Mouse (Mus musculus): ENCODE measurements at regions not wholly inside any gene's neighbourhood (a gene's known extent, or its start where the extent isn't known, plus 50 kb on each side); places are given as distances from the start of the nearest gene placed in this dataset.

DNA sequence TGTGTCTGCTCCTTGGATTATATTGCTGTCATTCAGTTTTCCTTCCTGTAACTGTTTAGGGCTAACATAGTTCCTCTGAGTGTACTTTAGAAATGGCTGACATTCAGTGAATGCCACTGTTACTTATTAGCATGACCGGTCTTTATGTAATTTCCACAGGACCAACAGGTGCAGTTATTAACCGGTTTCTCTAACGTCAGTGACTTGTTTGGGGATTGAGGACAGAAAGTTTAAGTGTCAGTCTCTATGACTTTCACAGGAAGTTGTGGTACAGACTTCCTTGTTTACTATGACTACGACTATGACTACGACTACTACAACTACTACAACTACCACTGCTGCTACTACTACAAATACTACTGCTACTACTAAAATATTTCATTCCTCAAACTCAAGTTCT is 170.4 kb upstream of the Ptger4 start:
- TF ChIP-seq TAL1 (IDR thresholded peaks at IDR 0.05; ENCODE audit: low read length) (no peak), GATA1 (IDR thresholded peaks at IDR 0.05; ENCODE audit: low read length) (no peak)

DNA sequence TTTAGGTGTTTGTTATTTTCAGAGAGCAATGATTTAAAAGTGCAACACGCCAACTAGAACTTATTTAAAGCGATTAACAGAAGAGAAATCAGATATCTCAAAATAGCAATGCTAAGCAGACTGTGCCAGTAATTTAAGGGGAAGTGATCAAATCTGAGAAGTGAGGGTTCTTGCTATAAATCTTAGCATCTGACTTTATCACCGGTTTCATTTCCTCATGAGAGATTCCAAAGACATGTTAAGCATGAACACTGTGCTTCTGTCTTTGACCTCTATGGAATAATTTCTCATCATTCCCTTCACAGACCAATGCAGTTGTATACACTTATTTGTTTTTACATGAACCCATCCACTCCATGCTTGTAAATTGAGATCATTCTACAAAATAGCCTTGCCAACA is 172.0 kb upstream of the Ptger4 start:
- no peak overlapping the region for H3K4me3 ChIP-seq (replicated peaks)
- TF ChIP-seq GATA1 (IDR thresholded peaks at IDR 0.05; ENCODE audit: low read length) = no peak
- TF ChIP-seq TAL1 (IDR thresholded peaks at IDR 0.05; ENCODE audit: low read length) = no peak
- H3K27me3 ChIP-seq (ENCODE audit: control insufficient read depth) = no peaks in the 10 kb centered on the region
- H3K9me3 ChIP-seq (ENCODE audit: control insufficient read depth, low read length) = no peaks in the 10 kb centered on the region
- no peaks in the 10 kb centered on the region for H3K36me3 ChIP-seq (ENCODE audit: control insufficient read depth)
- H3K4me1 ChIP-seq (ENCODE audit: control insufficient read depth) = no peaks in the 10 kb centered on the region

More for the DNA sequence above, 170.4 kb upstream of the Ptger4 start:
- H3K27me3 ChIP-seq (ENCODE audit: control insufficient read depth) = no peaks in the 10 kb centered on the region
- no peaks in the 10 kb centered on the region for H3K9me3 ChIP-seq (ENCODE audit: control insufficient read depth, low read length)
- no peak overlapping the region for H3K4me3 ChIP-seq (replicated peaks)
- no peaks in the 10 kb centered on the region for H3K36me3 ChIP-seq (ENCODE audit: control insufficient read depth)
- no peaks in the 10 kb centered on the region for H3K4me1 ChIP-seq (ENCODE audit: control insufficient read depth)

DNA sequence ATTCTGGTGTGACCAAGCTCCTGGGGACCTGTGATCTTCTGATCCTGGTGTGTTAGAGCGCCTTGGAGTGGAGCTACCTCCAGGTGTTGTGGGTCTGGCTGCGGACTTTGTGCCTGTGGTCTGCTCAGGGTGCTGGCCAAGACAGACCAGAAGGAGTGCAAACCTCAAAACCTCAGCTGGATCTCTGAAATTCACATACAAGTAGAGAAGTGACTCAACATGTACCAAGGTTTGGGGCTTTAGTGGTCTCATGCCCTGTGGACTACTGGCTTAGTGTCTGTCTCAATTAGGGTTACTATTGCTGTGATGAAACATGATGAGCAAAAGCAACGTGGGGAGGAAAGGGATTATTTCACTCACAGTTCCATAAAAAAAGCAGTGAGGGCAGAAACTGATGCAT is 182.7 kb upstream of the Ptger4 start:
- Histone ChIP-seq H3K9me3 (ENCODE audit: control insufficient read depth, low read length) (no peaks in the 10 kb centered on the region), H3K4me3 (replicated peaks) (no peak overlapping the region), H3K4me1 (ENCODE audit: control insufficient read depth) (no peaks in the 10 kb centered on the region), H3K36me3 (ENCODE audit: control insufficient read depth) (no peaks in the 10 kb centered on the region), H3K27me3 (ENCODE audit: control insufficient read depth) (no peaks in the 10 kb centered on the region)
- TF ChIP-seq GATA1 (IDR thresholded peaks at IDR 0.05; ENCODE audit: low read length) = no peak
- TF ChIP-seq TAL1 (IDR thresholded peaks at IDR 0.05; ENCODE audit: low read length) = no peak

DNA sequence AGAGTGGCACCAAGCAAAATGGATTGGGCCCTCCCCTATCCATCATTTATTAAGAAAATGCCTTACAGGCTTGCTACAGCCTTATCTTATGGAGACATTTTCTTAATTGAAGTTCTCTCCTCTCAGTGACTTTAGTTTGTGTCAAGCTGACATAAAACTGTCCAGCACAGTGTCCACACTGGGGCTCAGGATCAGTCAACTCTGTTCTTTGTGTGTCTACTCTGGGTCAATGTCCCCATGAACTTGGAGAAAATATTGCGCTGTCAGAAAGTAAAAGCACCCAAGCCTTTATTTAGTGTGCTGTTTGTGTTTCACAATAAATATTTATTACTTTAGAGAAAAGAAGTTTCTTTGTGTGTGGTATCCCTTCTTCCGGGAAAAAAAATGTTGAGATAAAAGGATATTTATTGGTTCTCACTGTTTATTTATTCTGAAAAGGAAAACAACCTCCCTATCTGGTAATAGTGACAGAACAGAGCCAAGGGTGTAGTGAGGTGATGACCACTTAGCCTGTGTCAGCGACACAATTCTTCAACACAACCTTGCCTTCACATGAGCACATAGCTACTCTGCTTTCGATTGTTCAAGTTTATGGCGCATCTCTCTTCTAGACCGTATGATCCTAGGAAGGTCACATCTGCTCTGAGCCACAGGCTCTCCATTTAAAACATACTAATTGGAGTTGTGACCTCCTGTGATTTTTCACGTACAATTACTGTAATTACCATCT is 183.5 kb upstream of the Ptger4 start:
- Histone ChIP-seq H3K4me1 (ENCODE audit: control insufficient read depth) (no peaks in the 10 kb centered on the region), H3K4me3 (replicated peaks) (no peak overlapping the region), H3K27me3 (ENCODE audit: control insufficient read depth) (no peaks in the 10 kb centered on the region), H3K36me3 (ENCODE audit: control insufficient read depth) (no peaks in the 10 kb centered on the region), H3K9me3 (ENCODE audit: control insufficient read depth, low read length) (no peaks in the 10 kb centered on the region)
- no peak for TF ChIP-seq TAL1 (IDR thresholded peaks at IDR 0.05; ENCODE audit: low read length)
- TF ChIP-seq GATA1 (IDR thresholded peaks at IDR 0.05; ENCODE audit: low read length) = no peak

DNA sequence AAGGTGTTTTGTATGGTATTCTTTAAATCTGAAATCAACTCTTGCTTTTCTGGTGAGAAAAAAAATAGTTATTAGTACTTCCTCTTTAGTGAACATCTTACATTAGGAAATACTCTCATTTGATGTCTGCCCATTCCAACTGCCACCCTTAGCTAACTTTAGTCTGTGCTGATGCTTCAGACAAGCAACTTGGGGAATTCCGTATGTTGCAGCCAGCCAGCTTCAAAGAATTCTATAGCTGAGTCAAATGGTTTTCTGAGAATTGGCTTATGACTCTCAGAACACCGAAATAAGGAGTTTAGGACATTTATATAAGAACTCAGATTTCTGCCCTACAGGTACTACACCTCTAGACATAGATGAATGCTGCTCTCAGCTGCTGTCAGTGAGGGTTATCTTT is 188.0 kb upstream of the Ptger4 start:
- H3K4me3 ChIP-seq (replicated peaks) = no peak overlapping the region
- no peaks in the 10 kb centered on the region for H3K4me1 ChIP-seq (ENCODE audit: control insufficient read depth)
- no peaks in the 10 kb centered on the region for H3K27me3 ChIP-seq (ENCODE audit: control insufficient read depth)
- TF ChIP-seq GATA1 (IDR thresholded peaks at IDR 0.05; ENCODE audit: low read length) (no peak), TAL1 (IDR thresholded peaks at IDR 0.05; ENCODE audit: low read length) (no peak)
- H3K36me3 ChIP-seq (ENCODE audit: control insufficient read depth) = no peaks in the 10 kb centered on the region
- H3K9me3 ChIP-seq (ENCODE audit: control insufficient read depth, low read length) = no peaks in the 10 kb centered on the region

DNA sequence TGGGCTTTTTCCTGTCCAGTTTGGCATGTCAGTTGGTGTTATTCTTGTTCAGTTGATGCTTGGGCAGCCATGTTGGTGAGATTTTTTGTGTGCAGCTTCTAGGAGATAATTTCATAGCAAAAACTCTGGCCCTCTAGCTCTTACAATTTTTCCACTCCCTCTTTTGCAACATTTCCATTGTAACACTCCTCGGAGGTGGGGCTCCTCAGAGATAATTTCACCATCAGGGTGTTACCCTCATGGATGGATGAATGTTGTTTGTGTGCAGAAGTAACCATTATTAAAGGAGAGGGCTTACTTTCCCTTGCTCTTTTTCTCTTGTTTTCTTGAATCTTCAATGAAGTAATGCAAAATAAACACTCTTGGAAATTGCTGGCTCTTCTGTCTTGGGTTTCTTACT is 193.0 kb upstream of the Ptger4 start:
- no peak for TF ChIP-seq GATA1 (IDR thresholded peaks at IDR 0.05; ENCODE audit: low read length)
- no peak for TF ChIP-seq TAL1 (IDR thresholded peaks at IDR 0.05; ENCODE audit: low read length)
- Histone ChIP-seq H3K4me3 (replicated peaks) (no peak overlapping the region), H3K9me3 (ENCODE audit: control insufficient read depth, low read length) (no peaks in the 10 kb centered on the region), H3K27me3 (ENCODE audit: control insufficient read depth) (no peaks in the 10 kb centered on the region), H3K36me3 (ENCODE audit: control insufficient read depth) (no peaks in the 10 kb centered on the region), H3K4me1 (ENCODE audit: control insufficient read depth) (no peaks in the 10 kb centered on the region)

DNA sequence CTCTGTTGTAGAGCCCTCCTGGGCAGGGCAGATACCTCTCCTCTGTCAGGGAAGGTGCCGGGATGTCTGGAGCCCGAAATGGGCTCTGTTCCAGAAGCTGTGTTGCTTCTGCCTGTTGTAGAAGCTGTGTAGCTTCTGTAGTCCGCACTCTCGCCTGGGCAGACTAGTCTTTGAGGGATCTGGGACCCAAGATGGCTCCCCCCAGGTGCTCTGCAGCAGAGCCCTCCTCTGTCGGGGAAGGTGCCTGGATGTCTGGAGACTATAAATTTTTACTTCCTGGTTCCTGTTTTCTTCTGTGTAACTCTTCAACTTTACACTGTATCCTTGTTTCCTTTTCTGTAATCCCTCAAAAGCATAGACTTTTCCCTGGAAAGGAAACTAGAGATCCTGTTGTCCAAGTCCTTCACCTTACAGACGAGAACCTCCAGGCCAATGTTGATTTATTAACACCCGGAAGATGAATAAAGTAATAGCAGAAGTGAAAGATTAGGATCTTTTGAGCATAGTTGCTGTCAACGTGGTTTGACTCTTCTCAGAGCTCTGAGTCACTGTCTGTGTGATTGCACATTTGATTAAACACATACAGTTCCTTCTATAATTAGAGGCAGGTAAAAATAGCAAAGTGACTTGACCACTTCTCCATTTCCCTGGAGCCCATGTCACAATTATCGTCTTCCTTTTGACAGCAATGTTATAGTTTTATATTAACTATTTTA is 202.2 kb upstream of the Ptger4 start:
- no peaks in the 10 kb centered on the region for H3K9me3 ChIP-seq (ENCODE audit: control insufficient read depth, low read length)
- H3K36me3 ChIP-seq (ENCODE audit: control insufficient read depth) = no peaks in the 10 kb centered on the region
- TF ChIP-seq TAL1 (IDR thresholded peaks at IDR 0.05; ENCODE audit: low read length) (no peak), GATA1 (IDR thresholded peaks at IDR 0.05; ENCODE audit: low read length) (no peak)
- no peak overlapping the region for H3K4me3 ChIP-seq (replicated peaks)
- no peaks in the 10 kb centered on the region for H3K27me3 ChIP-seq (ENCODE audit: control insufficient read depth)
- H3K4me1 ChIP-seq (ENCODE audit: control insufficient read depth) = no peaks in the 10 kb centered on the region

DNA sequence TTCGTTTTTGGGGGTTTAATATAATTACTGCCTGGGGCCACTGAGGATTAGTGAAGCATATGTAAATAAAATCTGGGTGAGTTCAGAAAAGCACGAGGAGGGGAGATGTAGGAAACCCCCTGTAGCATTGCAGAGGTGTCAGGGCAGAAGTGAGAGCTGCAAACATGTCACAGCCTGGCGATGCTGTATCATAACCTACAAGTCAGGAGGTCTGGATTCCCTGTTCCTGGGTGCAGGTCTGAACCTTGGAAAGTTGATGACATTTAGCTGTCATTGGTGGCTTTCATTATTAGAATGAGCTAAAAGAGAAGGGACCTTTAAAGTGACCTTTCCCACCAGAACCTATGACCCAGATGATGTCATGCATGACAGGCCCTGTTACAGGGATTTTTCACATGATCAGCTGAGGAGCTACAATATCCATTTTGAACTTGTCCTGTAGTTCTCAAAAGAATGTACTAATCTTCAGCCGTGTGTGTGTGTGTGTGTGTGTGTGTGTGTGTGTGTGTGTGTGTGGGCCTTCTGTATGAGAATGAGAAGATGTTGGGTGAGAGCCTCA is 202.8 kb upstream of the Ptger4 start:
- no peaks in the 10 kb centered on the region for H3K27me3 ChIP-seq (ENCODE audit: control insufficient read depth)
- no peaks in the 10 kb centered on the region for H3K4me1 ChIP-seq (ENCODE audit: control insufficient read depth)
- TF ChIP-seq TAL1 (IDR thresholded peaks at IDR 0.05; ENCODE audit: low read length) = no peak
- no peak for TF ChIP-seq GATA1 (IDR thresholded peaks at IDR 0.05; ENCODE audit: low read length)
- H3K9me3 ChIP-seq (ENCODE audit: control insufficient read depth, low read length) = no peaks in the 10 kb centered on the region
- H3K4me3 ChIP-seq (replicated peaks) = no peak overlapping the region
- H3K36me3 ChIP-seq (ENCODE audit: control insufficient read depth) = no peaks in the 10 kb centered on the region

DNA sequence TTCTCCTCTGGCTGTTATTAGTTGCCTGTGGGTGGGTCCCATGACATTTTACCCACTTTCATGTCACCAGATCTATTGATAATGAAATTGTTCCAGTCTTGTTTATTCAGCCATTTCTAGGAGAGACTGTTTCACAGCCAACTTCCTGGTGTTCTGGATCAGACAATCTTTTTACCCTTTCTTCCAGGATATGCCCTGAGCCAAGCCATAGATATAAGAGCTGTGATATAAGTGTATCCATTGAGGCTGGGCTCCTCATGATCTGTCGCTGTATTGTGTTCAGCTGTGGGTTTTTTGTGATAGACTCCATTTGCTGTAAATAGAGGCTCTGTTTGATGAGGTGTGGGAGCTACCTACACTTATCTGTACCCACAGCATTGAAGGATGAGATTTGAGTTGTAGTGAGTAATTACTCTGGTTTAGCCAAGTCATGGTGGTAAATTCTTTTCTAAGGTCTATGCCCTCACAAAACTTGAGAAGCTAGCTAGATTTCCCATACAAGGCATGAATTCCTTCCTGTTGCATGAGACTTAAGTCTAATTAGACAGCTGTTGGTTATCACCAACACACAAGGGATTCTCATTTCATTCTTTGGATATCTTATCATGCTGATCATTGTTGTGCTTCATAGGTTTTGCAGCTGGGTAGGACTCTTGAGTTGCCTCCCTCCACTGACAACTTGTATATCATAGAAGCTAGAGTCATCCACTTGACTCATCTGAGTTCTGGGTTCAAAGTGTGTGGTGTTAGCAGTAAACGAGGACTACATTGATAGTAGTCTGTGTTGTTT is 203.9 kb upstream of the Ptger4 start:
- H3K9me3 ChIP-seq (ENCODE audit: control insufficient read depth, low read length) = no peaks in the 10 kb centered on the region

More for the DNA sequence above, 203.9 kb upstream of the Ptger4 start:
- no peak overlapping the region for H3K4me3 ChIP-seq (replicated peaks)
- no peaks in the 10 kb centered on the region for H3K36me3 ChIP-seq (ENCODE audit: control insufficient read depth)
- no peaks in the 10 kb centered on the region for H3K27me3 ChIP-seq (ENCODE audit: control insufficient read depth)
- TF ChIP-seq TAL1 (IDR thresholded peaks at IDR 0.05; ENCODE audit: low read length) = no peak
- TF ChIP-seq GATA1 (IDR thresholded peaks at IDR 0.05; ENCODE audit: low read length) = no peak
- H3K4me1 ChIP-seq (ENCODE audit: control insufficient read depth) = no peaks in the 10 kb centered on the region
